Mouse (Mus musculus) 416B (cell line): ENCODE measurements around the gene Fam161a.
"Not testable (repeated sequence)": the region's sequence is repeated elsewhere in the genome, so short reads cannot be mapped to it uniquely, and the experiment has no call there.

ENCODE experiments used
- DNase-seq: peaks from one replicate; pipeline ENCODE4 v3.0.0; 2011; ENCODE audit warnings: low read depth

The Fam161a gene

DNA sequence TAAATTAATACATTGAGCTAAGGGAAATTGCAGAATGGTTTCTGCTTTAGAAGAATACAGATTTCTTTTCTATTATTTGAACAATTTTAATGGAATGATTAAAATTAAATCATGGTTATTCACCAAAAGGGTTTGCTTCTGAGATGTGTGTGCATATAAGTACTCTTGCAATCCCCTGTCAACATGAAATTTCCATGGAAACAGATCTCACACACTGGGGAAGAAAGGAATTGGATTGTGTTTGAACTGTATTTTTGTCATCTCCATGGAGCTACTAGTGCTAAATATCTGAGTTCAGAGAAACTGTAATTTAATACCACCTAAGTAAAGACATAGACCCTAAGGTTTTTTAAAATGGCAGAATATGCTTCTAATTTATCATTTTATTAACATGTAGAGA is 42.3 kb downstream of the Fam161a start:
- DNase-seq: no peak

DNA sequence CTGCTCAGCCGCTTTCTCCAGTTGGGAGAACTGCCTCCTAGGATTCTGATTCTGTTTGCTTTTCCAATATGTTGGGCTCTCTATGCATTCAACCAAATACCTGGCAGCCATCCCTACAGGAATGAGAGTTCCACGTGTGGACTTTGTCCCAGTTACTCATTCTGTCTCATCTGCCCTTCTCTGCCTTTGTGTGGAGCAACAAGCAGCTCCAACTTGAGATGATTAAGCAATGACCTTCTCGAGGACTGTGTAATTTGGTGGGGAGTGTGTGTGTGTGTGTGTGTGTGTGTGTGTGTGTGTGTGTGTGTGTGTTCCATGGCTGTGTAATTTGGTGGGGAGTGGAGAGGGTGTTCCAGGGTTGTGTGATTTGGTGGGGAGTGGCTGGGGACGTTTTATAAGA is 45.0 kb downstream of the Fam161a start:
- no peak for DNase-seq

GRCm38 (mm10) chr11:23063153-23063552 is 55.8 kb downstream of the Fam161a start:
- peak; percentile 79 for DNase-seq

DNA sequence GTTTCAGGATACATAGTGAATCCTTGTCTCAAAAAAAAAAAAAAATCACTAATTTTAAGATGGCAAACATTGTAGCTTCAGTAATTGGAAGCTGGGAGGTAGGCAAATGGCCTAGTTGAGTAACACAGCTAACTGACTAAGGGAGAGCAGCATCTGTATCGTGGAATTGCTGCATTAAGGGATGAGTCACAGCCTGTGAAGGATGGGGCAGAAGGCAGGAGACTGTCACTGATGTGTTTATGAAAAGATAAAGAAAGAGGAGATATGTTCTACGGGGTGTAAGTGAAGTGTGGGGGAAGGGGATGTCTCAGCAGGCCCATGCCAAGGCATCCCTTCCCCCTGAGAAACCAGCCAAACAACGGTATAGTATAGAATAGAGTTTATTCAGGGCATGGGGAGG is 56.5 kb downstream of the Fam161a start:
- DNase-seq: peak; percentile 55

DNA sequence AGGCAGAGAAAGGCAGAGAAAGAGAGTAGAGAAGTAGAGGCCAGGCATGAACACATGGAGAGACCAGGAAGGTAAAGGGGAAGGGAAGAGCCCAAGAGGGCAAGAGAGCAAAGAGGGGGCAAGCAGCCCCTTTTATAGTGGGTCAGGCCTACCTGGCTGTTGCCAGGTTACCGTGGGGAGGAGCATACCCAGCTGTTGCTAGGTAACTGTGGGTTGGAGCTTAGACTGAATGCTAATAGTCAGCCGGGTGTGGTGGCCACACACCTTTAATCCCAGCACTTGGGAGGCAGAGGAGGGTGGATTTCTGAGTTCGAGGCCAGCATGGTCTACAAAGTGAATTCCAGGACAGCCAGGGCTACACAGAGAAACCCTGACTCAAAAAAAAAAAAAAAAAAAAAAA is 56.9 kb downstream of the Fam161a start:
- DNase-seq: not testable (repeated sequence)

GRCm38 (mm10) chr11:23065167-23065668 is 57.9 kb downstream of the Fam161a start:
- DNase-seq: no peak

DNA sequence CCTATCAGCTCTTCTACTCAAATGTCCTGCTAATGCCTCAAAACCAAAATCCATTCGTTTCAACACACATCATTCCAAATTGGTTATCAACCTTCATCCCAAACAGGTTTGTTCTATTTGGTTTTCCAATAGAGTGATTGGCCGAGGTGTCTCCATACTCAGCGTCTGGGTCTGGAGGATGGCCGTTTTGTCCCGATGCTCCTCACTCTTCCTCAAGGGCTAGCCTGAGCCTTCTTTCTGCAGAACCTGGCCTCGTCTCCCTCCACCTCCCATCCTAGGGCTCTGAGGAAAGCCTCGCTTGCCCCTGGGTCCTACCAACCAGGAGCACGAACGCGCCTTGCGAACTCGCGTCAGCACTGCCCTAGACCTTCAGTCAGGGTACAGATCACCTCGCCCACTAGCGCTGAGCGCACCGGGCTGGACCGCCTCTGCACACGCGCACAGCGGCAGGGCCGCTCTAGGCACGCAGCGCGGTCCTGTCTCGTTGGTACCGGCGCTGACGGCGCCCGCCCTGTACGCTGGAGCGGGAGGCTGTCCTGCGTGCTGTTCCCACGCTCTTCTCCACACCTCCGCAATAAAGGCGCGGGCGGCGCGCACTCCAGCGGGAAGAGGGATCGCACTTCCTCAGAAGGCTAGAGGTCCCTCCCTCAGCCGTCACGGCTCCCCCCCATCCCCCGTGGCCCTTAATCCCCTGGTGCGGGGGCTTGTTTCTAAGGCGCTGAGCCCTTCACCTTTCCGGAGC is 60.2 kb downstream of the Fam161a start:
- DNase-seq: peak; percentile 85

DNA sequence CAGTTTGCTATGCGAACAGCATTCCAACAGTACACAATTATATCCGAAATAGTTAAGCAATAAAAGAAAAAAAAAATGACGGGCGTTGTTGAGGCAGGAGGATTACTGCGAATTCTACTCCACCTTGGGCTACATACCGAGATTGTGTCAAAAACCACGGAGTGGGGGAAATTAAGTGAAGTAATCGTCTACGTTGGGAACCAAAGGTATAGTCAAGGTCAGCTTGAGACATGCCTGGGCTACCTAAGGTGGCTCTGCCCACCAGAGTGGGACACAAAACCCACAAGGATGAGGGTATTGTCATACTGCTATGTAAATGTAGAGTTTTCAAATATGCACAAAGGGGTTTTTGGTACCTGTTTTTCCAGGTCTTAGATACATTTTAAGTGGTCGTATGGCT is 60.9 kb downstream of the Fam161a start:
- no peak for DNase-seq

- peak; percentile 40 for DNase-seq
These were observed 61.7 kb downstream of the Fam161a start for GRCm38 (mm10) chr11:23068986-23069385.

DNA sequence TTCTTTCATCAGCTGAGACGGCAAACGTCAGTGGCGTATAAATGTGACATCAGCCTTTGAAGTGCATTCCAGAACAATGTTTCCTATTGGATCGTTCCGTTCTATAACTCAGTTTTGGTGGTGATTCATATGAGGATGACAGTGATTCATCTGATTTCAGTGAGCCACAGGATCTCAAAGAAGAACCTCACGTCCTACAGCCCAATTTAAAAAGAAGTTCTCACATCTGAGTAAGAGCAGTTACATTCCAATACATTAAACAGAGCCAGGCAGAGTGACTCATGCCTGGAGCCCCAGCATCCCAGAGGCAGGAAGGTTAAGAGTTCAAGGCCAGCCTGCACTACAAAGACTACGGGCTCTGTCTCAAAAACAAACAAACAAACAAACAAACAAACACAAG is 67.5 kb downstream of the Fam161a start:
- no peak for DNase-seq

DNA sequence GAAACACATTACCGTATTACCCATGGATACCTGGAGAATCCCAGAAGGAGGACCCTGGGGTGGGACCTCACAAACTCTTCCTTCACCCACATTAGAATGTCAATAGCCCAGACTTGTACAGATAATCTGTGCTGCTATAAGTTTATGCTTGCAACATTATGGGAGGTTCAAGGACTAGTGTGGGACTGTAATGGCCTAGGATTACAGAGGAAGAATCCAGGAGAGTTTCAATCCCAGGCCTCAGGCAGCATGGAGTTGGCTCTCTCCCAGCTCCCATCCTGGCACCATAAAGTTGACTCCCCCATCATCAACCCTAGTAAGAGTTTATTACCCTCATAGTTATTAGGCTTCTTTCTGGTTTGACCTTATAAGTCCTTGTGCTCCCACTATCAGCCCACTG is 71.2 kb downstream of the Fam161a start:
- DNase-seq: no peak
